Mouse (Mus musculus) megakaryocyte-erythroid progenitor cell, adult 5-6 weeks (primary cell): Measurements from ENCODE around the gene Actrt1. TPM values are rescaled to one million over a fixed set of nuclear protein-coding genes. Genes with fewer than 3 reads are reported as not detected.

ENCODE experiments used
- ATAC-seq: replicated peaks from 2 replicates; pipeline ENCODE4 v1.8.0; 2016; ENCODE audit warnings: mild to moderate bottlenecking, inconsistent platforms; ENCODE audit not compliant: severe bottlenecking, poor library complexity, low FRiP score, low TSS enrichment
- total RNA-seq, 2 experiments: library from RNA; stranded (forward) in 1 of 2; stranded (reverse) in 1 of 2; fragments of 200-1000, 215-1000 nt in 1 of 2; fragments of >200 nt in 1 of 2; fragmentation: Nextera tagmentation in 1 of 2; gene quantifications; 2 replicates each; pipeline ENCODE4 v1.2.3; 2014 to 2017

Gene Actrt1
- total RNA-seq (2014; fragmentation: Nextera tagmentation) (not detected in 2 replicates), total RNA-seq (2017) (not detected in 2 replicates)

- ATAC-seq, result no peak
Measured at GRCm38 (mm10) chrX:46328707-46329106, at the start of gene Actrt1. Gene Actrt1 (plus strand): TSS chrX:46329007.

DNA sequence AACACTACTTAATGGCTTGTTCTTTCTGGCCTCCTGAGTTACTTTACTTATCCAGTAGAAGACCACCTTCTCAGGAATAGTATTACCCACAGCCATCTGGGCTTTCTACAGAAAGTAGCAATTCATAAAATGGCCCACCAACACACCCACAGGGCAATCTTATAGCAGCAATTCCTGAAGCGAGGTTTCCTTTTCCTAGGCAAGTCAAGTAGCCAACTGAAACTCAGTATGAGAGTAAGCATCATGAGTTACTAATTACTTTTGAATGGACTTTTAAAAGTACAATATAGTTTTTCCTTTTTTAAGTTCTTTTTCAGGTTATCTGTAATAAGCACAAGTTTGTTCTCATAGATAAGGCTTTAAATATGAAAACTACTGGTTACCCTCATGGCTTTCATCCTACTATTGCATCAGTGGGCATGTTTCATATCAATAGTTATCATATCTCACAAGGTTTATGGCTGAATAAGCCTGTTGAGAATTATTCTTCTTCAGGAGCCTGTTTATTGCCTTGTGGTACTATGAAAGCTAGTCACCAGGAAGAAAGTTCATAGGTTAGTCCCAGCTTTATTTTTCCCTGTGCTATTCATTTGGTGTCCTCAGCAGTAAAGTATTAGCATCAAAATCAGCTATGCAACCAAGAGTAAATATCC, 2.8 kb downstream of the Actrt1 start:
- ATAC-seq, result no peak
